Mouse (Mus musculus) layer of hippocampus, adult 8-10 months (tissue): ENCODE results near the gene Olfr661. TPM values are rescaled to one million over a fixed set of nuclear protein-coding genes. Genes with fewer than 3 reads are reported as not detected.

Experiments
- DNase-seq, 2 experiments: peaks; one replicate each; pipeline ENCODE4 v3.0.0; 2022; ENCODE audit warnings: low spot score in 2 of 2
- total RNA-seq, 4 experiments: library from RNA; stranded (reverse); gene quantifications; 2 replicates each; pipeline ENCODE4 v1.2.4; 2022

Olfr661 gene
- not detected for total RNA-seq

DNA sequence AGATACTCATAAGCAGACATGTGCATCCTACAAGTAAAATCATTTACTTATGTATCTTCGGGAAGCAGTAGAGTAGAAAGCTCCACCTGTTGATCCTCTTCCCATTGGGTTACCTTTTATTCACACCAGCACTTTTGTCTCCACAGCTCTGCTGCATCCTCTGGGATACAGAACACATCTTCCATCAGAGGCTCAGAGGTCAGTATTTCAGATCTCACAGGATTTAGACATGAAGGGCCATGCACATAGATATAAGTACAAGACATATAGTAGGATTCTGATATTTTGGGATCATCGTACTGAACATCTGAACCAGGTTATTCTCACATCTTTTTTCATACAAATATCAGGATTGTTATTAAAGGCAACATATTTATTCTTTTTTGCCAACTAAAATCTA, at the start of gene Olfr661:
Olfr661 (plus strand) TSS at position 301 of the 400 bp plus-strand sequence.
- DNase-seq = no peak

DNA sequence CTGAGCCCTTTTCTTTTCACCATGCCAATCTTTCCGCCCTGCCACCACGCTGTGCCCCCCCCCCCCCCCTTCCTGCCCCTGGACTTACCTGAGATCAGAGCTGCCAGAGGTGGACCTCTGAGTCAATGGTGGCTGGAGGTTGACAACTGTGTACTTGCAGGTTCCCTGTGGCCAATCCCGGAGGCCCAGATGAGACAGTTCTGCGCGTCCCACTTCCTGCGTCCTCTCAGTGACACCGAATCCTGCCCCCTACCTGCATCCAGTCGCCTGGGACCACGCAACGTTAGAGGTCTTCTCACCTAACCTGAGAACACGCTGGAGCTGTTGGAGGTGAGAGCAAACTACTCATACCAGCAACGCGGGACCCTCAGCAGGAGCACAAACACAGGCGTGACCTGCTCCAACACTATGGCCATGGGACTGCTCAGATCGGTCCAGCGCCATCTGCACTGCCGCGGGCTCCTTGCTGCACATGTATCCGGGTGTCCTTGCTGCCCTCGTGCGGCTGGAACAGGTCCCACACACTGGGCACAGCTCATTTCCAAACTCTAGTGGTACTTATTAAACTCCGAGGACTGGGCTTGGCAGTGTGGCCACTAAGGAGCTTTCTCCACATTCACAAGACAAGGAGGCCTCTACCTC, 39.3 kb upstream of the Olfr661 start, which contains the start of gene Olfr658:
Olfr658 (minus strand) TSS at position 465 of the 642 bp plus-strand sequence.
- peak in 1 of 2 experiments; percentile 3 for DNase-seq

DNA sequence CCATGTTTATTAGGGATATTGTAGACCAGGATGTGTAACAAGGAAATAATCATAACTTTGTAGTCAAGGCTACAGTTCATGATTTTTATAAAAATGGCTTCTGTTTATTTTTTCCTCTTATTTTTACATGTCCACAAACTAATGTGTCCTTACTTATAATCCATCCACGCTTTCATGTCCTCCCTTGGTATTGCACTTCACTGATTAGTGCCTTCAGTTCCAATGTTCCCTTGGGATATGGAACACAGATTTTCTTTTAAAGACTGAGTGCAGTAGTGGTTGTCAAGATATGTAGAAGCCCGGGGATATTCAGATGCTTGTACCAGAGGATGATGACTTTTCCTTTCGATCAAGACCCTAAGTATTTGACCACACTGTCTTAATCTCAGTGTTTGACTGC, 19.8 kb upstream of the Olfr661 start, which contains the start of gene Olfr659:
Olfr659 (plus strand) TSS at position 301 of the 400 bp plus-strand sequence.
- DNase-seq = no peak

Other genes with a start within 250 kb of the Olfr661 start
- gene Trim30a, start 221.3 kb upstream of the Olfr661 start, total RNA-seq = 1 to 10 TPM in 2 of 4 experiments, under 1 TPM in 2; 0.51 to 6.2 (median 3.0) TPM
- gene Trim30d, start 178.7 kb upstream of the Olfr661 start, total RNA-seq = 1 to 10 TPM in 3 of 4 experiments, under 1 TPM in 1; 0.47 to 3.7 (median 1.8) TPM
- gene Olfr651, start 136.4 kb upstream of the Olfr661 start, total RNA-seq = not detected
- gene Olfr652, start 125.6 kb upstream of the Olfr661 start, total RNA-seq = not detected
- not detected for gene Olfr653, start 109.2 kb upstream of the Olfr661 start, total RNA-seq
- gene Olfr654, start 99.5 kb upstream of the Olfr661 start, total RNA-seq = not detected
- gene Olfr655, start 84.7 kb upstream of the Olfr661 start, total RNA-seq = not detected
- gene Olfr656, start 72.5 kb upstream of the Olfr661 start, total RNA-seq = not detected
- gene Olfr657, start 61.7 kb upstream of the Olfr661 start, total RNA-seq = not detected
- not detected for gene Olfr658, start 39.2 kb upstream of the Olfr661 start, total RNA-seq
- gene Olfr659, start 19.7 kb upstream of the Olfr661 start, total RNA-seq = not detected
- gene Usp17le, start 91.0 kb downstream of the Olfr661 start, total RNA-seq = not detected
- gene Usp17lb, start 156.1 kb downstream of the Olfr661 start, total RNA-seq = not detected
- gene Usp17la, start 170.5 kb downstream of the Olfr661 start, total RNA-seq = not detected
- gene Olfr665, start 191.5 kb downstream of the Olfr661 start, total RNA-seq = not detected
- not detected for gene Olfr666, start 209.5 kb downstream of the Olfr661 start, total RNA-seq
- gene Olfr667, start 235.0 kb downstream of the Olfr661 start, total RNA-seq = not detected
- not detected for gene Olfr668, start 241.6 kb downstream of the Olfr661 start, total RNA-seq
- not detected for gene Olfr669, start 247.7 kb downstream of the Olfr661 start, total RNA-seq